Mouse (Mus musculus): Measurements from ENCODE around the gene Lnpep. TPM values are rescaled to one million over a fixed set of nuclear protein-coding genes. Genes with fewer than 3 reads are reported as not detected.
"Not testable (repeated sequence)": the region's sequence is repeated elsewhere in the genome, so short reads cannot be mapped to it uniquely, and the experiment has no call there.

The Lnpep gene
- polyA plus RNA-seq, 1 experiment from 2014 or later = 12.0 TPM

DNA sequence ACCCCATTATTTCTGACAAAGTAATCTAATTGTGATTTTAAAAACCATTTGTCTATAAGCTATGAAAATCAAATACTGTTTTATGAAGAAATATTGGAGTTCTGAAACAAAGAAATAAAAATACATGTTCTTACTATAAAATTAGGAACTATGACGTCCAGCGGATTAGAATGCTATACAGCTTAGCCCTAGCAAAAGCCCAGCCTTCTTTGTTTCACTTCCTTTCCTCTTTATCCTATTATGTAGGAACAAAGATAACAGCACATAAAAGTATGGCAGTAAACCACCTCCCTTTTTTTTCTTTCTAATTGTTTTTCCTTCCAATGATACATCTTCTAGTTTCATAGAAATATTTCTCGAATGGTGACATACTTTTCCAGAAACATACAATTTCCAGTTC, 75.9 kb downstream of the Lnpep start:
- Histone ChIP-seq H3K4me3 (no peak overlapping the region), H3K4me1 (no peaks in the 10 kb centered on the region), H3K36me3 (peaks cover 19% of the 10 kb centered on the region), H3K9ac (no peak overlapping the region), H3K9me3 (no peaks in the 10 kb centered on the region), H3K27me3 (no peaks in the 10 kb centered on the region), H3K27ac (no peak overlapping the region), H3K4me2 (replicated peaks) (no peak overlapping the region)
- ATAC-seq (ENCODE audit: low FRiP score, low read depth) = no peak
- 86% methylated on average over 3 of the region's 3 CpGs for WGBS

- no peaks in the 10 kb centered on the region for H3K27me3 ChIP-seq
- peaks cover 67% of the 10 kb centered on the region for H3K36me3 ChIP-seq
- no peak overlapping the region for H3K9ac ChIP-seq
- no peaks in the 10 kb centered on the region for H3K4me1 ChIP-seq
- no peak overlapping the region for H3K4me2 ChIP-seq (replicated peaks)
- H3K9me3 ChIP-seq = no peaks in the 10 kb centered on the region
- no peak overlapping the region for H3K4me3 ChIP-seq
- no peak overlapping the region for H3K27ac ChIP-seq
- no peak for ATAC-seq (ENCODE audit: low FRiP score, low read depth)
Measured at GRCm38 (mm10) chr17:17531338-17531737, 93.5 kb downstream of the Lnpep start.

DNA sequence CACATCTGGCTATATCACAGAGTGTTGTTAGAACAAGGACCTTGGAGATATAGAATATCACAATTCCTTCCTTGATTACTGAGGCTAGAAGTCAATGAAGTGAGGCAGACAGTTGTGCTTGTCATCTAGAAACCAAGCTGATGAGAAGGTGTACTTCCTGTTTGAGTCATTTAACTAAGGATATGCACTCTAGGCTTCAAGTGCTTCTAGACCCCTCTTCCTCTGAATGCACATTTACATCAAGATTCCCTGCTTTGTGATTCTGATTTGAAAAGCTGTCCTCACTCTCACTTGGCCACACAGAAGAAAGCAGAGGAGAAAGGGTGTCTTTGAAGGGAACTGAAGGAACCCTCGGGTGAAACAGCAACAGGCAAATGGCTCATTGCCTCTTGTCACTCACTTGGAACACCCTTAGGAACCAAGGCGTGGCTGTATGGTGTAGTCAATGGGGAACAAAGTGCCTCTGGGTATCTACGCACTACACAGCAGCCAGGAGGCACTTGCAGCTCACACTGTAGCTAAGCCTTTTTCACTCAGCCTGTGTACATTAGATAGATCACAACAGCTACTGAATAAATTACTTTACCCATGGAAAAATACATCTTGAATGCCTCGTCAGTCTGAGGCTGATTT, 108.3 kb downstream of the Lnpep start:
- Histone ChIP-seq H3K4me2 (replicated peaks) (no peak overlapping the region), H3K27ac (no peak overlapping the region), H3K36me3 (no peaks in the 10 kb centered on the region), H3K27me3 (no peaks in the 10 kb centered on the region), H3K4me1 (no peaks in the 10 kb centered on the region), H3K9me3 (no peaks in the 10 kb centered on the region), H3K4me3 (no peak overlapping the region), H3K9ac (no peak overlapping the region)
- no peak for ATAC-seq (ENCODE audit: low FRiP score, low read depth)
- WGBS = 72% methylated on average over 4 of the region's 4 CpGs

- no peak for ATAC-seq (ENCODE audit: low FRiP score, low read depth)
- no peak overlapping the region for H3K27ac ChIP-seq
- 87% methylated on average over 10 of the region's 10 CpGs for WGBS
Measured at GRCm38 (mm10) chr17:17506677-17507076, 118.2 kb downstream of the Lnpep start.

DNA sequence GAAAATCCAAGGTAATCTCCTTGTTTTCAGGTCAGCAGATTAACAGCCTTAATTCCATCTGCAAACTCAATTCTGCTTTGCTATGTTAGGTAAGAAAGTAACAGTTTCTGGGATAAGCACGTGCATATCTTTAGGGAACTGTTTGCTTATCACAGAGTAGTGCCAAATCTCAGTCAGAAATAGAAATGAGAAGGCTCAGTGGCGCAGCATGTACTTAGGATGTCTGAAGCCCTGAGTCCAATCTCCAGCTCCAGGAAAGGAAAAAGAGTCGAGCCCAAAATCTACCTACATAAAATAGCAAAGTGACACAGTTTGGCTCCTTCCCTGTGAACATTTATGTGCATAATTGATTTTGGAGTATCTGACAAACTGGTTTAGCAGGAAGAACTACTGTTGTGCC, 125.6 kb downstream of the Lnpep start:
- H3K27ac ChIP-seq = no peak overlapping the region
- peaks cover 18% of the 10 kb centered on the region for H3K4me1 ChIP-seq
- H3K27me3 ChIP-seq = no peaks in the 10 kb centered on the region
- peak overlapping the region; percentile 17; the same call in 1 of the 2 replicates for H3K4me2 ChIP-seq (replicated peaks)
- H3K9me3 ChIP-seq = no peaks in the 10 kb centered on the region
- ATAC-seq (ENCODE audit: low FRiP score, low read depth) = no peak
- H3K36me3 ChIP-seq = no peaks in the 10 kb centered on the region
- H3K9ac ChIP-seq = no peak overlapping the region
- no peak overlapping the region for H3K4me3 ChIP-seq
- 35% methylated on average over 3 of the region's 3 CpGs for WGBS

More at GRCm38 (mm10) chr17:17506677-17507076, 118.2 kb downstream of the Lnpep start:
- no peak overlapping the region for H3K4me2 ChIP-seq (replicated peaks)
- no peaks in the 10 kb centered on the region for H3K4me1 ChIP-seq
- no peak overlapping the region for H3K4me3 ChIP-seq
- no peaks in the 10 kb centered on the region for H3K27me3 ChIP-seq
- H3K9me3 ChIP-seq = no peaks in the 10 kb centered on the region
- no peaks in the 10 kb centered on the region for H3K36me3 ChIP-seq
- no peak overlapping the region for H3K9ac ChIP-seq

DNA sequence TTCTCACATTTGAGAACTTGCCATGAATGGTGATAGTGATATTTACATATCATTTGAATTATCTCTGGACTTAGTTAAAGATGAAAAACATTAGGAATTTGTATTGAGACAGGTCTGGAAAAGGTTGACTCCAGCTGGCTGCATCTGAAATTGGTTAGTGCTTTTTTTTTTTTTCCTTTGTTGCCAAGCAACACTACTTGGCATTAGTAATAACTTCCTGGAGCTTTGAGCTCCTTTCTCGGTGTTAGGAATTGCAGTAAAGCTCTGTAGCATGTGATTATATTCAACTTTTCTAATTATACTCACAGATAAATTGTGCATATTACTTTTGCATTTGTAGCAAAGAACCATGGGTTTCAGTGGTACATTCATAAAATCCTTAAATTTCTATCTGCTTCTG, 126.0 kb downstream of the Lnpep start:
- no peak overlapping the region for H3K27ac ChIP-seq

DNA sequence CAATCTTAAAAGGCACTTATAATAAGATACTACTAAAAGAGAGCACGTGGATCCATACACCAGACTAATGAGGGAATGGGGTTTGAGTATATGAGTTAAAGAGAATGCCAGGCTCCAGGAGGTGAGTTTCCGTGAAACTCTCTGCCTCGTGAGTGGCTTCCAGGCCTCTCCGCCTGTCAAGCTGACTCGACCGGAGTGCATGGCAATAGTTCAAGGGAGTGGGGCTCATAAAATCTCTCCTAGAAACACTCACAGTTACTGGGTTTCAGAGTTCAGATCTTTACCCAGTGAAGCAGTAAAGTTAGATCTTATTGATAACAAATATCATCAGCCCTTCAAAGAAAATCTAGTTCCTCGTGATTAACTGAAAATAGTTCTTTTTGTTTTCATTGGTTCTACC, 128.1 kb downstream of the Lnpep start:
- no peak overlapping the region for H3K4me3 ChIP-seq
- 72% methylated on average over 7 of the region's 7 CpGs for WGBS

More for the DNA sequence above, 126.0 kb downstream of the Lnpep start:
- ATAC-seq (ENCODE audit: low FRiP score, low read depth) = no peak; the same call in 1 of the 2 replicates
- Histone ChIP-seq H3K27me3 (no peaks in the 10 kb centered on the region), H3K9ac (no peak overlapping the region), H3K36me3 (no peaks in the 10 kb centered on the region), H3K4me2 (replicated peaks) (no peak overlapping the region), H3K4me3 (no peak overlapping the region), H3K9me3 (no peaks in the 10 kb centered on the region), H3K4me1 (peaks cover 18% of the 10 kb centered on the region)
- WGBS = 9% methylated on average over 1 of the region's 1 CpGs

GRCm38 (mm10) chr17:17496234-17496633, 128.6 kb downstream of the Lnpep start:
- not testable (repeated sequence) for ATAC-seq (ENCODE audit: low FRiP score, low read depth); H3K4me2 ChIP-seq (replicated peaks); H3K36me3 ChIP-seq; H3K4me3 ChIP-seq; H3K9me3 ChIP-seq; H3K9ac ChIP-seq; H3K27me3 ChIP-seq; H3K27ac ChIP-seq
- H3K4me1 ChIP-seq = peaks cover 22% of the 10 kb centered on the region

More for the DNA sequence above, 128.1 kb downstream of the Lnpep start:
- Histone ChIP-seq H3K36me3 (no peaks in the 10 kb centered on the region), H3K4me1 (peaks cover 22% of the 10 kb centered on the region), H3K9me3 (no peaks in the 10 kb centered on the region), H3K4me2 (replicated peaks) (no peak overlapping the region), H3K9ac (no peak overlapping the region), H3K27ac (no peak overlapping the region), H3K27me3 (no peaks in the 10 kb centered on the region)
- ATAC-seq (ENCODE audit: low FRiP score, low read depth) = no peak

DNA sequence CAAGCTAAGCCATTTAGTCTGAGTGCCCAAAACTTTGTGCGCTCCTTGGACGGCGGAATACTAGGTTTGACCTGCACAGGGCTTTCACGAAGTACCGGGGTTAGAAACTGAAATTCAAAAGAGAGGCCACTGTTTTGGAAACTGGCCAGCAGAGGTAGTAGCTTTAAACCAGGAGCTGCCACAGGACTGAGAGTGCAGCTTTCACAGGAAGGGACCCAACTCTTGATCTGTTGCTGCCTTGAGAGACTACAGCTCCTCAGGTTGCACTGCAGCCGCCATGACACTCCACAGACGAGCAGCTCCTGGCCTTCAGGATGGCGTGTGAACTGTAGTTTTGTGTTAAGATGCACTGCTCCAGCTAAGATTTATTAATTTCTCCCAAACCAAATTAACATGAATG, 132.7 kb downstream of the Lnpep start:
- 48% methylated on average over 8 of the region's 8 CpGs for WGBS
- H3K9ac ChIP-seq = no peak overlapping the region
- no peaks in the 10 kb centered on the region for H3K9me3 ChIP-seq
- H3K4me2 ChIP-seq (replicated peaks) = no peak overlapping the region
- ATAC-seq (ENCODE audit: low FRiP score, low read depth) = no peak
- peaks cover 22% of the 10 kb centered on the region for H3K4me1 ChIP-seq
- H3K36me3 ChIP-seq = no peaks in the 10 kb centered on the region
- H3K27me3 ChIP-seq = no peaks in the 10 kb centered on the region
- no peak overlapping the region for H3K4me3 ChIP-seq
- no peak overlapping the region for H3K27ac ChIP-seq

DNA sequence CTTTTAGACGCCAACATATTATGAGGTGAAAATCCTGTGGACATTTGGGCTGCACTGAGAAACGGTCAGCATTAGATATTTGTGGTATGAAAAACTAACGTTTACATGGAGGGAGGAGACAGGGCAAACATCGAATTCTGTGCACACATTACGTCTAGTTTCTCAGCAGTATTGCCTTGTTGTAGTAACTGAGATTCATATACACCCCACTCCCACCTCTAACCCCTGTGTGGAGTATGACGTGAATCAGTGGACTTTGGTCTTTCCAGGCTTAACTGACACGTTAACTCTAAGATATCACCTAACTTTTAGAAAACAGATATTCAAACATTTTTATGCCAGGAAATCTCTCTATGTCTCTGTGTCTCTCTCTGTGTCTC, 133.2 kb downstream of the Lnpep start:
- WGBS = 19% methylated on average over 7 of the region's 7 CpGs
- no peak overlapping the region for H3K9ac ChIP-seq
- H3K27me3 ChIP-seq = no peaks in the 10 kb centered on the region
- no peaks in the 10 kb centered on the region for H3K36me3 ChIP-seq
- ATAC-seq (ENCODE audit: low FRiP score, low read depth) = peak; percentile 28
- H3K4me1 ChIP-seq = peaks cover 24% of the 10 kb centered on the region
- H3K4me3 ChIP-seq = no peak overlapping the region
- no peaks in the 10 kb centered on the region for H3K9me3 ChIP-seq
- H3K4me2 ChIP-seq (replicated peaks) = peak overlapping the region; percentile 49
- H3K27ac ChIP-seq = peak overlapping the region; percentile 40; the same call in 1 of the 2 replicates

GRCm38 (mm10) chr17:17490820-17491621, 133.8 kb downstream of the Lnpep start:
- Histone ChIP-seq H3K4me3 (no peak overlapping the region), H3K27me3 (no peaks in the 10 kb centered on the region), H3K4me2 (replicated peaks) (peak overlapping the region; percentile 49), H3K4me1 (peaks cover 24% of the 10 kb centered on the region), H3K9ac (no peak overlapping the region), H3K36me3 (no peaks in the 10 kb centered on the region), H3K27ac (peak overlapping the region; percentile 73), H3K9me3 (no peaks in the 10 kb centered on the region)
- ATAC-seq (ENCODE audit: low FRiP score, low read depth) = peak; percentile 92
- 9% methylated on average over 14 of the region's 15 CpGs for WGBS

DNA sequence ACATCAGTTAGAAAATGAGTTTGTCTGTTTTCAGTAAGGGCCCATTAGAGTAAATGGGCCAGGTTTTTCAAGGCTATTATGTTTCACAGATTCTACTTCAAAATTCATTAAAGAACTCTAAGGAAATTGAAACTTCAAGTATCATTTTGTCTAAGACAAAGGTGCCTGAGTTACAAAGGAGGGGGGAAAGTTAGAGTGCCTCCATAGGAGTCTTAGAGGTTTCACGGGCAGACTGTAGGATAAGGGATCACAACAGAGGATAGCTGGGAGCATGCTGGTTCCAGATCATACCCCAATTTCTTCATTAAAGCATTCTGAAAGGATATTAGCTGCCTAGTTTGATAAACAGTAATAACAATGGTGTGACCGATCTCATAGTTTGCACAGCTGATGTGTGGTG, 139.1 kb downstream of the Lnpep start:
- 23% methylated on average over 2 of the region's 2 CpGs for WGBS
- Histone ChIP-seq H3K9me3 (no peaks in the 10 kb centered on the region), H3K27ac (no peak overlapping the region), H3K9ac (no peak overlapping the region), H3K4me2 (replicated peaks) (no peak overlapping the region), H3K4me3 (no peak overlapping the region), H3K36me3 (no peaks in the 10 kb centered on the region), H3K4me1 (peaks cover 24% of the 10 kb centered on the region), H3K27me3 (no peaks in the 10 kb centered on the region)
- no peak for ATAC-seq (ENCODE audit: low FRiP score, low read depth)

Data from limb, embryonic 13.5 days (tissue).